Mouse (Mus musculus): ENCODE measurements around the gene Insc.

GRCm38 (mm10) chr7:114874579-114874978 is 131.1 kb downstream of the Insc start:
- TF ChIP-seq CTCF (conservative IDR thresholded peaks at IDR 0.05 in 1 of 2, IDR thresholded peaks at IDR 0.05 in 1 of 2; ENCODE audit: low read depth in 2 of 2, low read length in 2 of 2) (no peak), HCFC1 (IDR thresholded peaks at IDR 0.05; ENCODE audit: low read depth, low read length) (no peak), MAFK (IDR thresholded peaks at IDR 0.05; ENCODE audit: insufficient replicate concordance, low read length) (no peak), ZC3H11A (IDR thresholded peaks at IDR 0.05; ENCODE audit: low read depth, low read length) (no peak), POLR2A (IDR thresholded peaks at IDR 0.05; ENCODE audit: low read depth, low read length) (no peak), USF1 (IDR thresholded peaks at IDR 0.05; ENCODE audit: low read depth, low read length) (no peak), TBP (conservative IDR thresholded peaks at IDR 0.05; ENCODE audit: low read depth, low read length) (no peak), EP300 (IDR thresholded peaks at IDR 0.05; ENCODE audit: low read length) (no peak), BHLHE40 (IDR thresholded peaks at IDR 0.05; ENCODE audit: low read depth, low read length) (no peak), GABPA (IDR thresholded peaks at IDR 0.05; ENCODE audit: insufficient replicate concordance, low read depth, low read length) (no peak)

Measured in CH12.LX (cell line).